Mouse (Mus musculus): Measurements from ENCODE around the gene Otop3.
"Not testable (repeated sequence)": the region's sequence is repeated elsewhere in the genome, so short reads cannot be mapped to it uniquely, and the experiment has no call there.

The Otop3 gene

GRCm38 (mm10) chr11:115366039-115366705 is 31.6 kb downstream of the Otop3 start:
- no peak for ATAC-seq (ENCODE audit: low TSS enrichment)

GRCm38 (mm10) chr11:115366706-115367394 is 32.3 kb downstream of the Otop3 start:
- peak; percentile 68 for ATAC-seq (ENCODE audit: low TSS enrichment)

- peak; percentile 86 for ATAC-seq (ENCODE audit: low TSS enrichment)
These were observed 32.9 kb downstream of the Otop3 start, which contains the start of gene Hid1 for GRCm38 (mm10) chr11:115367395-115367944. Hid1 (minus strand) TSS chr11:115367756.

- no peak for ATAC-seq (ENCODE audit: low TSS enrichment)
These were observed 35.8 kb downstream of the Otop3 start for GRCm38 (mm10) chr11:115370368-115370767.

GRCm38 (mm10) chr11:115371354-115371753 is 36.8 kb downstream of the Otop3 start:
- ATAC-seq (ENCODE audit: low TSS enrichment), result no peak

GRCm38 (mm10) chr11:115372015-115372414 is 37.5 kb downstream of the Otop3 start:
- ATAC-seq (ENCODE audit: low TSS enrichment), result no peak

- ATAC-seq (ENCODE audit: low TSS enrichment), result no peak
These were observed 38.2 kb downstream of the Otop3 start for GRCm38 (mm10) chr11:115372737-115373136.

- peak; percentile 72 for ATAC-seq (ENCODE audit: low TSS enrichment)
These were observed 39.5 kb downstream of the Otop3 start for GRCm38 (mm10) chr11:115373805-115374694.

- peak; percentile 66; the same call in 1 of the 2 replicates for ATAC-seq (ENCODE audit: low TSS enrichment)
These were observed 40.3 kb downstream of the Otop3 start for GRCm38 (mm10) chr11:115374695-115375425.

- ATAC-seq (ENCODE audit: low TSS enrichment), result no peak
These were observed 42.2 kb downstream of the Otop3 start for GRCm38 (mm10) chr11:115376722-115377121.

GRCm38 (mm10) chr11:115377254-115377653 is 42.7 kb downstream of the Otop3 start:
- ATAC-seq (ENCODE audit: low TSS enrichment), result no peak

- ATAC-seq (ENCODE audit: low TSS enrichment), result no peak
These were observed 43.3 kb downstream of the Otop3 start for GRCm38 (mm10) chr11:115377854-115378253.

GRCm38 (mm10) chr11:115381276-115381675 is 46.7 kb downstream of the Otop3 start:
- ATAC-seq (ENCODE audit: low TSS enrichment), result no peak

- peak; percentile 86 for ATAC-seq (ENCODE audit: low TSS enrichment)
These were observed 47.4 kb downstream of the Otop3 start, which contains the start of gene Cdr2l for GRCm38 (mm10) chr11:115381743-115382539. Cdr2l (plus strand) TSS chr11:115381916.

- no peak for ATAC-seq (ENCODE audit: low TSS enrichment)
These were observed 48.4 kb downstream of the Otop3 start for GRCm38 (mm10) chr11:115382891-115383290.

- ATAC-seq (ENCODE audit: low TSS enrichment), result no peak
These were observed 49.4 kb downstream of the Otop3 start for GRCm38 (mm10) chr11:115383701-115384474.

- no peak for ATAC-seq (ENCODE audit: low TSS enrichment)
These were observed 50.1 kb downstream of the Otop3 start for GRCm38 (mm10) chr11:115384587-115384986.

- ATAC-seq (ENCODE audit: low TSS enrichment), result not testable (repeated sequence)
These were observed 52.3 kb downstream of the Otop3 start for GRCm38 (mm10) chr11:115386859-115387258.

GRCm38 (mm10) chr11:115391358-115391757 is 56.8 kb downstream of the Otop3 start:
- no peak for ATAC-seq (ENCODE audit: low TSS enrichment)

Measured in frontal cortex, adult (tissue).